8 mouse cellular contexts compared by ENCODE assay signal in the genomic region with DNA sequence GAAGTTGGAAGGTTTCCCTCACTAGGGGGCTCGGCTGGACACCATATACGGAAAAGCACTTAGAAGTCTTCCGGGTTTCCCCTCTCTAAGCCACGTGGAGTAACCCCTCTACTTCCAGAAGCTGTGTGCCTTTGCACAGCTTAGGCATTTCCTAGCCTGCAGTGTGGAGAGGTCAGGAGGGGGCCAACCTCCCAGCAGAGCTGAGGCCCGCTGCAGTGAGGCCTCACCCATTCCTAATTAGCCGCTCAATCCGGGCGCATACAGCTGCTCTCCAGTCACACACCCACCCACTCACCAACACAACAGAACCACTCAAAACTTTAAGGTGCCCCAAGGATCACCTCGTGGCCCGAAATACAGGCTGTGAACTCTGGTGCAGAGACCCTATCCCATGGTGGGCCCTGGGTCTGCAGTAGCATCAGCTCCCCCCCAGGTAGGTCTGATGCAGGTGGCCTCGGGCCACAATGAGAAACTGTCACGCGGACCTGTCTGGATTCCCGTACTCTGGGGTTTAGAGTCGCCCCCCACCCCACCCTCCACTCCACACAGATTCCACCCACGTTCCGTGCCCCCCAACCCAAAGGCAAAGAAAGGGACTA. TPM values are rescaled to one million over a fixed set of nuclear protein-coding genes. Genes with fewer than 3 reads are reported as not detected.
DNase-seq lines count a peak whose midpoint lies in the region; ATAC-seq and TF ChIP-seq lines count a peak whose summit lies in the region.

No protein-coding gene starts in this region.

- H3K36me3 ChIP-seq in E14TG2a.4 (ENCODE audit: insufficient read depth, low read length): no peaks in the 10 kb centered on the region
- H3K36me3 ChIP-seq in forebrain, embryonic 14.5 days (ENCODE audit: control insufficient read depth, insufficient read depth, low read length): no peaks in the 10 kb centered on the region
- H3K36me3 ChIP-seq in liver, postnatal 0 days (replicated peaks; ENCODE audit: insufficient read depth, low read length): no peaks in the 10 kb centered on the region

- DNase-seq in cerebellum, adult 2 months: no peak
- DNase-seq in cerebellum, postnatal 10 days: no peak
- DNase-seq in forebrain, embryonic 14.5 days (ENCODE audit: low spot score): no peak
- no peak for DNase-seq in liver, postnatal 0 days
- no peak for DNase-seq in adrenal gland, postnatal 10 days
- no peak for DNase-seq in adipocyte (ENCODE audit: low spot score)
- no peak for DNase-seq in thymus, postnatal 36 days

- peak overlapping the region; percentile 67 for H3K4me3 ChIP-seq in cerebellum, adult 2 months (replicated peaks; ENCODE audit: insufficient read depth, low read depth, low read length)
- H3K4me3 ChIP-seq in E14TG2a.4 (replicated peaks; ENCODE audit: low read length): peak overlapping the region; percentile 81
- H3K4me3 ChIP-seq in forebrain, embryonic 14.5 days (ENCODE audit: low read depth, low read length): peak overlapping the region; percentile 62
- H3K4me3 ChIP-seq in liver, postnatal 0 days (ENCODE audit: low read depth, low read length): peak overlapping the region; percentile 41

- H3K27ac ChIP-seq in cerebellum, adult 2 months (ENCODE audit: insufficient read depth, low read length): no peak overlapping the region
- no peak overlapping the region for H3K27ac ChIP-seq in forebrain, embryonic 14.5 days (ENCODE audit: low read depth, low read length)
- H3K27ac ChIP-seq in liver, postnatal 0 days (ENCODE audit: low read depth): no peak overlapping the region

- H3K9me3 ChIP-seq in E14TG2a.4 (ENCODE audit: low read length): peaks cover 16% of the 10 kb centered on the region
- peaks cover 7% of the 10 kb centered on the region; the same call in 1 of the 2 replicates for H3K9me3 ChIP-seq in forebrain, embryonic 14.5 days (replicated peaks; ENCODE audit: control insufficient read depth, low read length)
- no peaks in the 10 kb centered on the region; the same call in 1 of the 2 replicates for H3K9me3 ChIP-seq in liver, postnatal 0 days (ENCODE audit: low read length)

- peak overlapping the region; percentile 71 for H3K9ac ChIP-seq in forebrain, embryonic 14.5 days (ENCODE audit: low read length)
- H3K9ac ChIP-seq in liver, postnatal 0 days (replicated peaks): no peak overlapping the region

- peak; percentile 49 for ATAC-seq in forebrain, embryonic 14.5 days
- ATAC-seq in liver, postnatal 0 days: no peak

- H3K4me2 ChIP-seq in forebrain, embryonic 14.5 days (ENCODE audit: low read length): peak overlapping the region; percentile 92
- peak overlapping the region; percentile 75 for H3K4me2 ChIP-seq in liver, postnatal 0 days (ENCODE audit: low read depth, low read length)

- H3K4me1 ChIP-seq in cerebellum, adult 2 months (ENCODE audit: control insufficient read depth, insufficient read depth, low read length): no peaks in the 10 kb centered on the region
- H3K4me1 ChIP-seq in E14TG2a.4 (replicated peaks; ENCODE audit: low read depth, low read length): peaks cover 15% of the 10 kb centered on the region
- H3K4me1 ChIP-seq in forebrain, embryonic 14.5 days (ENCODE audit: control insufficient read depth, insufficient read depth, low read length): 0 out of 2 replicates have a peak, but pooled peaks cover 3% of the 10 kb centered on the region
- peaks cover 7% of the 10 kb centered on the region; the same call in 1 of the 2 replicates for H3K4me1 ChIP-seq in liver, postnatal 0 days (ENCODE audit: insufficient read depth)

- no peak for TF ChIP-seq POLR2A in cerebellum, adult 2 months (IDR thresholded peaks at IDR 0.05; ENCODE audit: borderline replicate concordance, insufficient read depth, low read length)

- no peak for TF ChIP-seq EP300 in liver, postnatal 0 days (IDR thresholded peaks at IDR 0.05; ENCODE audit: low read depth)

- no peaks in the 10 kb centered on the region for H3K27me3 ChIP-seq in cerebellum, adult 2 months (ENCODE audit: control insufficient read depth, insufficient read depth, low read length)
- H3K27me3 ChIP-seq in E14TG2a.4 (ENCODE audit: insufficient read depth, low read length): peaks cover 57% of the 10 kb centered on the region
- H3K27me3 ChIP-seq in forebrain, embryonic 14.5 days (replicated peaks; ENCODE audit: control insufficient read depth, insufficient read depth, low read length): no peaks in the 10 kb centered on the region
- peaks cover 18% of the 10 kb centered on the region for H3K27me3 ChIP-seq in liver, postnatal 0 days (ENCODE audit: insufficient read depth, low read length)

- no peak for TF ChIP-seq CTCF in cerebellum, adult 2 months (IDR thresholded peaks at IDR 0.05; ENCODE audit: borderline replicate concordance, insufficient read depth, low read depth, low read length)
- TF ChIP-seq CTCF in E14TG2a.4 (conservative IDR thresholded peaks at IDR 0.05; ENCODE audit: low read length): no peak
- TF ChIP-seq CTCF in liver, postnatal 0 days (IDR thresholded peaks at IDR 0.05; ENCODE audit: low read depth): no peak

- WGBS in cerebellum, adult 2 months: 23% methylated on average over 17 of the region's 17 CpGs
- WGBS in forebrain, embryonic 14.5 days: 6% methylated on average over 16 of the region's 17 CpGs
- 9% methylated on average over 17 of the region's 17 CpGs for WGBS in liver, postnatal 0 days (ENCODE audit: insufficient replicate concordance)

RNA-seq across cellular contexts. Expression of a gene that starts 0.9 kb away (rescaled TPM):
- polyA plus RNA-seq in cerebellum, adult 2 months (2012; rRNA removed): 47.0 and 52.0 TPM in 2 replicates
- 1.4 and 1.7 TPM in 2 replicates for polyA plus RNA-seq in forebrain, embryonic 14.5 days (2014; fragmentation: Nextera tagmentation; extraction: Ambion mirVana)
- 0.18 and 0.26 TPM in 2 replicates for polyA plus RNA-seq in liver, postnatal 0 days (2015; fragmentation: Nextera tagmentation; extraction: Ambion mirVana)
- total RNA-seq in adrenal gland, postnatal 10 days (2021): 1 to 10 TPM; 2.2 to 3.0 TPM

Comparison
In these comparisons a context has a peak if more than half of its experiments do, and no peak if none do; other contexts are left out.
1. RNA of a gene that starts 0.9 kb away (polyA plus RNA-seq): 47.0 to 52.0 TPM in cerebellum, adult 2 months; 1.4 to 1.7 TPM in forebrain, embryonic 14.5 days and 0.18 to 0.26 TPM in liver, postnatal 0 days; every median in the first group is over 10 times any median in the second.
2. Peak in every context shown above with its lines, with median percentiles within 50 percentile points of each other: H3K4me3 ChIP-seq.